Mouse (Mus musculus): Measurements from ENCODE around the gene Srebf1.

DNA sequence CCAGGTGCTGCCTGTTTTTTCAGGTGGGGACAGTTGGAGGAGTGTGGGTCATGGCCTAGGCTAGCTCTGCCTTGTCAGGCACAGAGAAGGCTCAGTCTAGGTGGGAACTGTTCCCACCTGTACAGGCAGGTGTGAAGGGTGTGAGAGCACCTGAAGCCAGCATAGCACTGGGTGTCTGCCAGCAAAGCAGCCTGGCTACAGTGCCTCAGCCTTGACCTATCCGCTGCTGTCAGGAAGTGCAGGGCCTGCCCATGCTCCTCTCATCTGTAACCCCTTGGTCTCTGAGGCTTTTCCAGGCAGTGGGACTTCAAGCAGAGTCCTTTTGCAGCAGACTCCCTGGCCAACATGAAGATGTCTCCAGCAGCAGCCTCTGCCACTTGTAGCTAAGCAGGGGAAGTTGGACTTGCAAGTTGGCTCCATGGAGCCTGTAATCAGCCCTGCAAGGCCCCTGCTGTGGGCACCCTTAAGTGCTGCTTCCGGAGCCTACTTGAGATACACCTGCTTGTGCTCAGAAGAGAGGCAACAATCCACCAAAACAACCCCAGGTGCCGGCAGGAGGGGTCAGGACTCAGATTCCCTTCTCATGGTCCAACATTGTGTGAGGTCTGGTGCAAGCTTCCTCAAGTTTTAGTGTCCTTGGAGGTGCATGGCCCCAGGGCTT, 61.8 kb downstream of the Srebf1 start:
- TF ChIP-seq MAX (IDR thresholded peaks at IDR 0.05; ENCODE audit: low read depth) (no peak), TCF12 (IDR thresholded peaks at IDR 0.05; ENCODE audit: insufficient read depth, poor library complexity, severe bottlenecking) (no peak), SRF (IDR thresholded peaks at IDR 0.05; ENCODE audit: control insufficient read depth, insufficient read length, low read depth) (no peak), E2F4 (IDR thresholded peaks at IDR 0.05; ENCODE audit: insufficient read depth) (no peak)
